Mouse (Mus musculus) myocyte (in vitro differentiated cells): ENCODE results near the gene Pspc1. TPM values are rescaled to one million over a fixed set of nuclear protein-coding genes. Genes with fewer than 3 reads are reported as not detected.
"Not testable (repeated sequence)": the region's sequence is repeated elsewhere in the genome, so short reads cannot be mapped to it uniquely, and the experiment has no call there.

Source experiments
- H3K27me3 ChIP-seq: one replicate; pipeline ENCODE4 v1.6.1; 2011; ENCODE audit not compliant: control insufficient read depth, insufficient read depth, insufficient read length
- H3K36me3 ChIP-seq: one replicate; pipeline ENCODE4 v1.6.1; 2011; ENCODE audit not compliant: control insufficient read depth, insufficient read depth
- H3K4me2 ChIP-seq: one replicate; pipeline ENCODE4 v1.6.1; 2011; ENCODE audit warnings: low read depth, control low read depth
- H3K4me3 ChIP-seq: one replicate; pipeline ENCODE4 v1.5.1; 2011; ENCODE audit warnings: mild to moderate bottlenecking, control low read depth, moderate library complexity
- H3K79me2 ChIP-seq: one replicate; pipeline ENCODE4 v1.6.1; 2011; ENCODE audit not compliant: control insufficient read depth, insufficient read depth
- H3ac ChIP-seq: one replicate; pipeline ENCODE4 v1.6.1; 2011; ENCODE audit not compliant: control insufficient read depth, insufficient read length
- CEBPB ChIP-seq: IDR thresholded peaks from 2 replicates; pipeline ENCODE4 v1.6.1; 2011; ENCODE audit warnings: mild to moderate bottlenecking, moderate library complexity; ENCODE audit not compliant: poor library complexity, insufficient read depth, severe bottlenecking
- E2F4 ChIP-seq: IDR thresholded peaks from one replicate; pipeline ENCODE4 v1.6.1; 2011; ENCODE audit warnings: mild to moderate bottlenecking, control low read depth, moderate library complexity; ENCODE audit not compliant: insufficient read depth
- MAX ChIP-seq: IDR thresholded peaks from one replicate; pipeline ENCODE4 v1.6.1; 2011; ENCODE audit warnings: low read depth, mild to moderate bottlenecking, control low read depth
- MYOD1 ChIP-seq, 3 experiments: IDR thresholded peaks; one replicate each; pipeline ENCODE4 v1.6.1; 2011; ENCODE audit warnings: control low read depth in 2 of 3, low read depth in 2 of 3, mild to moderate bottlenecking in 2 of 3, moderate library complexity in 1 of 3; ENCODE audit not compliant: insufficient read length in 2 of 3, control insufficient read depth in 1 of 3
- MYOG ChIP-seq, 3 experiments: IDR thresholded peaks; one replicate each; pipeline ENCODE4 v1.6.1; 2011; ENCODE audit warnings: control low read depth in 2 of 3, low read depth in 2 of 3, mild to moderate bottlenecking in 2 of 3; ENCODE audit not compliant: insufficient read length in 2 of 3, control insufficient read depth in 1 of 3, insufficient read depth in 1 of 3
- POLR2A ChIP-seq: IDR thresholded peaks from one replicate; pipeline ENCODE4 v1.6.1; 2011; ENCODE audit warnings: low read depth, mild to moderate bottlenecking, control low read depth, moderate library complexity; ENCODE audit not compliant: insufficient read length
- POLR2AphosphoS2 ChIP-seq: IDR thresholded peaks from one replicate; pipeline ENCODE4 v1.6.1; 2011; ENCODE audit warnings: low read depth, control low read depth; ENCODE audit not compliant: insufficient read length
- REST ChIP-seq: IDR thresholded peaks from one replicate; pipeline ENCODE4 v1.6.1; 2011; ENCODE audit warnings: mild to moderate bottlenecking, control low read depth, moderate library complexity; ENCODE audit not compliant: insufficient read depth, insufficient read length
- SRF ChIP-seq: IDR thresholded peaks from one replicate; pipeline ENCODE4 v1.6.1; 2011; ENCODE audit warnings: low read depth; ENCODE audit not compliant: control insufficient read depth, insufficient read length
- TCF12 ChIP-seq: IDR thresholded peaks from one replicate; pipeline ENCODE4 v1.6.1; 2011; ENCODE audit warnings: mild to moderate bottlenecking, control low read depth; ENCODE audit not compliant: poor library complexity, insufficient read depth, severe bottlenecking
- TCF3 ChIP-seq: IDR thresholded peaks from one replicate; pipeline ENCODE4 v1.6.1; 2011; ENCODE audit warnings: low read depth, control low read depth; ENCODE audit not compliant: insufficient read length
- USF1 ChIP-seq: IDR thresholded peaks from one replicate; pipeline ENCODE4 v1.6.1; 2011; ENCODE audit warnings: low read depth, mild to moderate bottlenecking, control low read depth, moderate library complexity
- polyA plus RNA-seq: library from polyadenylated mRNA; unstranded; fragments of >200 nt; fragmentation: generic; extraction: Trizol; gene quantifications from one replicate; pipeline ENCODE4 v1.2.1, GENCODE M21; 2012; ENCODE audit warnings: missing spikeins

The Pspc1 gene
- polyA plus RNA-seq, 1 experiment = 9.6 TPM

DNA sequence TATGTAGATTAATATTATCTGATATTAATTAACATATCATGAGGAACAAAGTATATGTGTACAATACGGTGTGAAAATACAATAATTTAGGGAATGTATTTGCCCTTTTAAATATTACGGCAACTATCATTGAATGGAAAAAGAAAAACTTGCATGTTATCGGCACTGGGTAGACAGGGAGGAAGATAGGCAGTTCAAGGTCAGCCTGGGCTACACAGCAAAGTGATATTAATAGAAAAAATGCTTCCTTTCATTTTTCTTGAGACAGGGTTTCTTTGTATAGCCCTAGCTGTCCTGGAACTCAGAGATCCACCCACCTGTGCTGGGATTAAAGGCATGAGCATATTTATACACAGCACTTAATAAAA is 801 bp upstream of the Pspc1 start:
- H3K27me3 ChIP-seq = no peaks in the 10 kb centered on the region
- H3K36me3 ChIP-seq = no peaks in the 10 kb centered on the region
- peak overlapping the region; percentile 83 for H3K4me2 ChIP-seq
- H3K4me3 ChIP-seq = peak overlapping the region; percentile 98
- H3ac ChIP-seq = no peak overlapping the region
- peaks cover 39% of the 10 kb centered on the region for H3K79me2 ChIP-seq
- no peak for TF ChIP-seq TCF12
- no peak for TF ChIP-seq USF1
- TF ChIP-seq MAX = no peak
- no peak for TF ChIP-seq MYOG (IDR thresholded peaks at IDR 0.05; ENCODE audit: control insufficient read depth in 1 of 3, insufficient read depth in 1 of 3, insufficient read length in 2 of 3, low read depth in 2 of 3)
- no peak for TF ChIP-seq MYOD1 (IDR thresholded peaks at IDR 0.05; ENCODE audit: control insufficient read depth in 1 of 3, insufficient read length in 2 of 3, low read depth in 2 of 3)
- TF ChIP-seq POLR2A = no peak
- no peak for TF ChIP-seq E2F4

- peak overlapping the region; percentile 98 for H3K4me2 ChIP-seq
- TF ChIP-seq MAX = no peak
- TF ChIP-seq SRF = no peak
- no peak for TF ChIP-seq USF1
- peak; percentile 24 for TF ChIP-seq POLR2A
- no peak for TF ChIP-seq TCF12
These were observed 568 bp downstream of the Pspc1 start for GRCm38 (mm10) chr14:56777360-56778136.

GRCm38 (mm10) chr14:56776571-56777238 is 1.4 kb downstream of the Pspc1 start:
- Histone ChIP-seq H3ac (peak overlapping the region; percentile 7), H3K36me3 (no peaks in the 10 kb centered on the region), H3K79me2 (peaks cover 62% of the 10 kb centered on the region), H3K4me2 (peak overlapping the region; percentile 98), H3K27me3 (no peaks in the 10 kb centered on the region), H3K4me3 (peak overlapping the region; percentile 98)
- TF ChIP-seq REST = no peak
- no peak for TF ChIP-seq POLR2A
- no peak for TF ChIP-seq TCF3
- no peak for TF ChIP-seq USF1
- TF ChIP-seq TCF12 = no peak
- TF ChIP-seq SRF = no peak
- TF ChIP-seq E2F4 = no peak
- TF ChIP-seq MYOD1 (IDR thresholded peaks at IDR 0.05; ENCODE audit: control insufficient read depth in 1 of 3, insufficient read length in 2 of 3, low read depth in 2 of 3) = no peak
- TF ChIP-seq CEBPB = no peak
- no peak for TF ChIP-seq MAX
- no peak for TF ChIP-seq MYOG (IDR thresholded peaks at IDR 0.05; ENCODE audit: control insufficient read depth in 1 of 3, insufficient read depth in 1 of 3, insufficient read length in 2 of 3, low read depth in 2 of 3)
- no peak for TF ChIP-seq POLR2AphosphoS2

More at GRCm38 (mm10) chr14:56777360-56778136, 568 bp downstream of the Pspc1 start:
- H3K79me2 ChIP-seq = peaks cover 53% of the 10 kb centered on the region
- H3K27me3 ChIP-seq = no peaks in the 10 kb centered on the region
- peak overlapping the region; percentile 98 for H3K4me3 ChIP-seq
- H3ac ChIP-seq = peak overlapping the region; percentile 7
- H3K36me3 ChIP-seq = no peaks in the 10 kb centered on the region

DNA sequence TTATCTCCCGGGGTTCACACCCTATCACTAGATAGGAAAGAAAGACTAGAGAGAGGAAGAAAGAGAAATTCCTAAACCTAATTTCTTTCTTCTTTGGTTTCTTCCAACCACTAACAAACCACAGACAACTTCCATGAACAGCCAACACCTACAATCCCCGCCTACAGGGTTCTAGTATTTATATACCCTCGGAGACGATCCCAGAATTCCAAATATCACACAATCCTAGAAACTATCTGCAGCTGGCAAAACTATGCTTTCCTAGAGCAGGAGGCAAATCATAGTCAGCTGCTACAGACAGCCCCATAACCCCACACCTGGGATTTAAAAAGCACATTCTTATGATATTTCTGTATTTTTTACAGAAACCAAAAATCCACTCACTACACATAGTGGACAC is 2.7 kb downstream of the Pspc1 start:
- Histone ChIP-seq H3K27me3 (no peaks in the 10 kb centered on the region), H3K36me3 (peaks cover 8% of the 10 kb centered on the region), H3K79me2 (peaks cover 74% of the 10 kb centered on the region), H3K4me2 (peak overlapping the region; percentile 98), H3ac (no peak overlapping the region), H3K4me3 (no peak overlapping the region)
- no peak for TF ChIP-seq E2F4

GRCm38 (mm10) chr14:56766438-56766837 is 11.7 kb downstream of the Pspc1 start:
- Histone ChIP-seq H3K79me2 (peaks cover 85% of the 10 kb centered on the region), H3K36me3 (peaks cover 35% of the 10 kb centered on the region)
- not testable (repeated sequence) for H3K27me3 ChIP-seq, H3K4me2 ChIP-seq, H3ac ChIP-seq, H3K4me3 ChIP-seq

- Histone ChIP-seq H3K79me2 (peaks cover 78% of the 10 kb centered on the region), H3K36me3 (peaks cover 39% of the 10 kb centered on the region)
- H3K27me3 ChIP-seq, H3ac ChIP-seq, H3K4me3 ChIP-seq, H3K4me2 ChIP-seq: not testable (repeated sequence)
These were observed 13.0 kb downstream of the Pspc1 start for GRCm38 (mm10) chr14:56765117-56765516.
